Mouse (Mus musculus) adrenal gland, postnatal 36 days (tissue): ENCODE measurements around the gene Dirc2. TPM values are rescaled to one million over a fixed set of nuclear protein-coding genes. Genes with fewer than 3 reads are reported as not detected.

ENCODE experiments used
- DNase-seq, 2 experiments: peaks; one replicate each; pipeline ENCODE4 v3.0.0; 2021; ENCODE audit warnings: mixed read lengths in 1 of 2
- long read RNA-seq, 2 experiments: library from polyadenylated mRNA; stranded (forward); transcript quantifications; one replicate each; pipeline ENCODE4 v2.0.0; 2021; ENCODE audit warnings: borderline sequencing depth in 2 of 2
- total RNA-seq, 2 experiments: library from RNA; stranded (reverse); gene quantifications; 2 replicates each; pipeline ENCODE4 v1.2.3; 2021

The Dirc2 gene
- total RNA-seq, result 10 to 100 TPM; 36.1 to 42.2 TPM
- long read RNA-seq, experiment 1, full-length matches to known transcripts, result 38 of 64 reads
- long read RNA-seq, experiment 1, partial matches to known transcripts, result 5 of 64 reads
- long read RNA-seq, experiment 1, other reads (novel, unspliced or antisense), result 21 of 64 reads
- long read RNA-seq, experiment 2, full-length matches to known transcripts, result 24 of 26 reads
- long read RNA-seq, experiment 2, partial matches to known transcripts, result 1 of 26 reads
- long read RNA-seq, experiment 2, other reads (novel, unspliced or antisense), result 1 of 26 reads

GRCm38 (mm10) chr16:35768785-35769642 lies at the start of gene Dirc2:
Dirc2 (minus strand) TSS chr16:35769356.
- peak; percentile 83 to 90 for DNase-seq

- peak; percentile 84 for DNase-seq
Observed at GRCm38 (mm10) chr16:35817255-35818089, 48.3 kb upstream of the Dirc2 start.

DNA sequence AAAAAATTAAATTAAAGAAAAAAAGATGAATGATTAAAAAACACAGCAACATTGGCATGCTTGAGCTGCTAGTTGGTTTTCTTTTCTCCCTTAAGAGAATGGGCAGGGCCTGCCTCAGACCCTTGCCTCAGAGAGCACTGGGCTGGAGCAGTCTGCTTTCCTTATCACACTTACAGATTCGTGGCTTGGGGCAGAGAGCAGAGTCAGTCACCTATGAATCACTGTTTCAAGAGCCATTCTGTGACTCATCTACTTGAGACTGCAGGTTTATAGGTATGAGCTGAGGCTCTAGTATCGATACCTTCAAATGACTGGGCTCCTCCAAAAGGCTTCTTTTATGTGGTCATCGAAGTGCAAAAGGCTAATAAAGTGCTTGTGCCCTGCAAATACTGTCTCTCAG lies 44.0 kb upstream of the Dirc2 start:
- DNase-seq, result no peak

- no peak for DNase-seq
Observed at GRCm38 (mm10) chr16:35808838-35809237, 39.7 kb upstream of the Dirc2 start.

DNA sequence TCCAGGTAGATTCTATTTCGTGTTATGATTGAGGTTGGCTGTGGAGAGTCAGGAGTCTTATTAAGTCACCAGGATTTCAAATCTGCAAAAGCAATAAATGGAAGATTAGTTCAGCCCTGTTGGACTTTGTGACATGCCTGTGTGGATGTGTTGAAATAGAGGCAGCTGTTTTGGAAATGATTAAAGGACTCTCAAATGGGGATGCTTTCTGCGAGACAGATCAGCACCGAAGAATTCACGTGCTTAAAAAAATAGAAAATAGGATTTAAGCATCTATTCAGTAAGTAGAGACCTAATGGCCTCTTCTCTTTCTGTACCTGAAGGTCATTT lies 38.5 kb upstream of the Dirc2 start:
- no peak for DNase-seq

GRCm38 (mm10) chr16:35806973-35807662 lies 38.0 kb upstream of the Dirc2 start:
- no peak for DNase-seq

DNA sequence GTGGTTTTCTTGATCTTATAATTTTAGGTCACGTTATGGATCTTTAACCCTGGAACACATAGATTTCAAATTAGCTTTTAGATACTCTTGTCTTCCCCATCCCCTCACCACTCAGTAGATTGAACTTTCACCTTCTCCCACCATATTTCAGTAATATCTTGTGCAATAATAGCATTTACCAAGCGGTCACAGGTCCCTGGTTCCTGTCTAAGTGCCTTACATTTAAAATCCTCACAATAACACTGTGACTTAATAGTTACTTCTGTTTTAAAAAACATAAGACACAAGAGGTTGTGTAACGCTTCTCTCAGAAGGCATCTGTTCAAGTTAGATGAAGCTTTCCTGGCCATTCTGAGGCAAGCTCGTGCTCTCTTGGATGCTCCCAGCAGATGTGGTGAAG lies 34.6 kb upstream of the Dirc2 start:
- no peak for DNase-seq

GRCm38 (mm10) chr16:35802163-35802562 lies 33.0 kb upstream of the Dirc2 start:
- DNase-seq, result no peak

GRCm38 (mm10) chr16:35791962-35792521 lies 22.9 kb upstream of the Dirc2 start:
- no peak for DNase-seq

- no peak for DNase-seq
Observed at GRCm38 (mm10) chr16:35788330-35788729, 19.2 kb upstream of the Dirc2 start.

DNA sequence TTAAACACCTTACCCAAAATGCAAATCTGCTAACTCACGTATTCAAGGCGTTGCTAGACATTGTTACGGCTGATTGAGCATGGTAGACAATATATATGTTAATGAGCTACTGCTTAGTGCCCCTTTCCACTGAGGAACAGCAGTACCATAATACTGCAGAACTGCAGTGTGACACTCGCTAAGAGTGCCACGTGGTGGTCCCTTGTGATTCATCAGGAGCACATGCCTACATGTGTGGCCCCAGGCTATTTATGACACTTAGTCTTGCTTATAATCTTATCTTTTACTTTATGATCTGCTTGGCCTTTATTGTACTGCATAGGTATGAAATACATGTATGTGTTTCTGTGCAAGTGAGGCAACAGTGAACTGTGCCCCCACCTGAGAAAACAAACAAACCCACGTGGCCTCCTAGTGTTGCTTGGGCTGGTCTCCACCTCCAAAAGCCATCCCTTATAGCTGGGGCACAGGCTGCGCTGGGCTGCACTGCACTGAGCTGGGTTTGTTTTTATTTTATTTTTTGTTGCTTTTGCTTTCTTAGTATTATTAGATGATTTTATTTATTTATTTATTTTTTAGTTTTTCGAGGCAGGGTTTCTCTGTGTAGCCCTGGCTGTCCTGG lies 18.5 kb upstream of the Dirc2 start:
- DNase-seq, result no peak

DNA sequence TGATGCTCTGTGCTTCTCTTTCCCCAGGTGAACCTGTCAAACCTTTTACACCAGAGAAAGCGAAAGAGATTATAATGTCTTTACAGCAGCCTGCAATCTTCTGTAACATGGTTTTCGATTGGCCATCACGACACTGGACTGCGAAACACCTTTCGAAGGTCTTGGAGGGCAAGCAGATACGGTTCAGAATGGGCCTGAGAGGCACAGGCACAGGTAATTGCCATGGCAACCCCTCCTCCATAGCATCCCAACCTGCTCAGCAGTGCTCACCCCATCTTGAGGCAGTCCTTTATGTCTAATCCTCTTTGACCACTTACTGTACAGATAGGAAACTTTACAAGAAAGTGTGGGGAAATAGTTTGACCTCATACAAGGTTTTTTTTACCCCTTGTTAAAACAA lies 18.0 kb upstream of the Dirc2 start:
- DNase-seq, result no peak

DNA sequence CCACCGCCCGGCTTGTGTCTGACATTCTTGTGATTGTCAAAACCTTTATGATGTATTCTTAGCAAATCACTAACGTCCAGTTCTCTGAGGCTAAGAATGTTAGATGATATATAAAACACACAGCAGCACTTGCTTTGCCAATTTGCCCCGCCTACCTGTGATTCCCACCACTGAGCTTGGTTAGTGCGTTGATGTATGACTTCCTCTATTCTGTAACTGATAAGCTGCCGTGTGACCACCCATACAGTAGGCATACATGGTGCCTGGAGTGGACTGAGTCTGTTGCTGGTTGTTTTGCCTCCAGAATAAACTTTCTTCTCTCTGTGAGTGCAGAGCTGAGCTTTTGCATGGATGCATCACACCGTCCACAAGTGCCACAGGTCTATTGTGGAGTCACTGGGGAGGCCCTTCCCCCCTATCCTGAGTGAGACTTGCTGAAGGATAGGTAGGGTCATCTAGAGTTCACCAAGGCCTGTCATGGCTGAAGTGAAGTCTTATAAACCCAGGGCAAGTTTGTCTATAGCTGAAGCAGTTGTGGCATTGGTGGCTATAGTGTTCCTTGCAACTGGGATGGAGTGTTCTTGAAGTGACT lies 15.1 kb upstream of the Dirc2 start:
- no peak for DNase-seq

DNA sequence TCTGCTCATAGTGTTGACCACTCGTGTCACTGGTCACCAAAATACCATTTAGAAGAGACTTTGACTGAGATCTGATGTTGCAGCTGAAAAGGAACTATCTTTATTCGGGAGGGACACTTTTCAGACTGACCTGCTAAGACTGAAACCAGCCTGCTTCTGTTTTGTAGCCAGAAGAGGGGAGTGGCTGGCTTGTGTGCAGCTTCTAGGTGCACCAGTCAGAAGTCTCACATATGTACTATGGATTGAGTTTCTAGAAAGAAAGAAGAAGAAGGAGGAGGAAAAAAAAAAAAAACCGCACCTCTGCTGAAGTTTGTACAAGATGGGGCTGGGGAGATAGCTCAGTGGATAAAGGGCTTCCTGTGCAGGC lies 14.0 kb upstream of the Dirc2 start:
- no peak for DNase-seq

- no peak for DNase-seq
Observed at GRCm38 (mm10) chr16:35782451-35783206, 13.5 kb upstream of the Dirc2 start.

- no peak for DNase-seq
Observed at GRCm38 (mm10) chr16:35781651-35782050, 12.5 kb upstream of the Dirc2 start.

GRCm38 (mm10) chr16:35781096-35781495 lies 11.9 kb upstream of the Dirc2 start:
- DNase-seq, result no peak

DNA sequence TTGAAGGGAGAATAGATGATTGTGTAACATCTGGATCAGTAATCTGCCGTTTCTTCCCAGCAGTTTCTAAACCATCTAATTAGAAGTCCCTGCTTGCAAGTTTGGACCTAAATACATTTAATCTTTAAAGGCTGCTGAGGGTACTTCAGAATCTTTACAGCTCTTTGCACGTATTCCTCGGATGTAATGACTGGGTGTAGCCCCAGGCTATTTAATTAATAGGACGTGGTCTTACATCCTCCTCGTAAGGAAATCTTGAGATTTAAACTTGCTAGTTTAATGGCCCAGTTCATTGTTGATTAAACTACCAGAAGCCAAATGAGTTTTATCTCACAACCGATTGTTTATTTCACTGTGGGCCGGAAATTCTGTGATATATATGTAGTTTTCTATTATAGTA lies 10.5 kb upstream of the Dirc2 start:
- DNase-seq, result no peak

- no peak for DNase-seq
Observed at GRCm38 (mm10) chr16:35777768-35778167, 8.6 kb upstream of the Dirc2 start.

- no peak for DNase-seq
Observed at GRCm38 (mm10) chr16:35776737-35777136, 7.6 kb upstream of the Dirc2 start.
